Mouse (Mus musculus): ENCODE data around the gene Mad1l1.

DNA sequence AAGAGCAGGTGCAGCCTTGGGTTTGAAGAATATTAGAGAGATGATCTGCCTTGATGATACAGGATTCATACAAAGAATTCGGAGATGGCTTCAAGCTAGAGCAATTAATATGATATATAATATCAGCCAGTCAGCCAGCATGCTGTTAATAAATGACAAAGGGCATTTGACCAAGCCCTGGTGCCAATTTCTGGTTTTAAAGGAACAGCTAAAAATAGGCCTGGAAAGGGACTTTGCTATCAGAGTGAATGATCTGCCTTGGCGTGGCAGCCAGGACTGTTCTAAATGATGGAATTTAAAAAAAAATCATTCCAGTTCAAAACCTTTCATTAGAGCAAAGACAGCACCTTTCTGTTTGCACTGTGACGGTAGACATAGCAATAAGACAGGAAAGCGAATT is 361.6 kb downstream of the Mad1l1 start:
- TF ChIP-seq POLR2A (IDR thresholded peaks at IDR 0.05; ENCODE audit: low read depth, low read length) (no peak), CTCF (IDR thresholded peaks at IDR 0.05; ENCODE audit: borderline replicate concordance, insufficient read depth, low read length) (no peak)

Data from embryonic fibroblast, embryonic 13.5 days (primary cell).